Mouse (Mus musculus): ENCODE results near the gene Orm1. TPM values are rescaled to one million over a fixed set of nuclear protein-coding genes. Genes with fewer than 3 reads are reported as not detected.

The Orm1 gene
- not detected in 2 replicates for polyA plus RNA-seq (2015; fragmentation: Nextera tagmentation; extraction: Ambion mirVana)

GRCm38 (mm10) chr4:63344295-63344694, at the start of gene Orm1:
TSS of gene Orm1 (plus strand) at chr4:63344560.
- Histone ChIP-seq H3K9me3 (no peaks in the 10 kb centered on the region), H3K4me3 (no peak within 1 kb of the TSS), H3K4me2 (no peak within 1 kb of the TSS), H3K36me3 (no peaks in the 10 kb centered on the region), H3K9ac (no peak within 1 kb of the TSS), H3K27ac (replicated peaks) (no peak within 1 kb of the TSS), H3K27me3 (no peaks in the 10 kb centered on the region), H3K4me1 (replicated peaks) (0 out of 2 replicates have a peak, but pooled peaks cover 4% of the 10 kb centered on the region)
- 89% methylated on average over 8 of the region's 8 CpGs for WGBS
- ATAC-seq (ENCODE audit: low FRiP score, low read depth): no peak

GRCm38 (mm10) chr4:63295641-63296040, 48.7 kb upstream of the Orm1 start:
- no peak overlapping the region for H3K4me2 ChIP-seq
- H3K27me3 ChIP-seq: no peaks in the 10 kb centered on the region
- H3K9me3 ChIP-seq: no peaks in the 10 kb centered on the region
- WGBS: 84% methylated on average over 1 of the region's 1 CpGs
- H3K36me3 ChIP-seq: no peaks in the 10 kb centered on the region
- ATAC-seq (ENCODE audit: low FRiP score, low read depth): no peak
- H3K4me3 ChIP-seq: no peak overlapping the region
- peaks cover 13% of the 10 kb centered on the region for H3K4me1 ChIP-seq (replicated peaks)
- H3K27ac ChIP-seq (replicated peaks): no peak overlapping the region
- no peak overlapping the region for H3K9ac ChIP-seq

- no peaks in the 10 kb centered on the region for H3K27me3 ChIP-seq
- H3K9ac ChIP-seq: no peak overlapping the region
- 67% methylated on average over 3 of the region's 3 CpGs for WGBS
- H3K9me3 ChIP-seq: no peaks in the 10 kb centered on the region
- H3K4me3 ChIP-seq: no peak overlapping the region
- H3K36me3 ChIP-seq: no peaks in the 10 kb centered on the region
- ATAC-seq (ENCODE audit: low FRiP score, low read depth): no peak
- H3K27ac ChIP-seq (replicated peaks): no peak overlapping the region
- no peak overlapping the region for H3K4me2 ChIP-seq
- peaks cover 6% of the 10 kb centered on the region; the same call in 1 of the 2 replicates for H3K4me1 ChIP-seq (replicated peaks)
Observed at GRCm38 (mm10) chr4:63296263-63296662, 48.1 kb upstream of the Orm1 start.

GRCm38 (mm10) chr4:63296876-63297275, 47.5 kb upstream of the Orm1 start:
- H3K4me1 ChIP-seq (replicated peaks): 0 out of 2 replicates have a peak, but pooled peaks cover under 1% of the 10 kb centered on the region
- no peak for ATAC-seq (ENCODE audit: low FRiP score, low read depth)
- H3K27ac ChIP-seq (replicated peaks): no peak overlapping the region
- H3K27me3 ChIP-seq: no peaks in the 10 kb centered on the region
- H3K9me3 ChIP-seq: no peaks in the 10 kb centered on the region
- 85% methylated on average over 8 of the region's 8 CpGs for WGBS
- no peak overlapping the region for H3K9ac ChIP-seq
- H3K4me3 ChIP-seq: no peak overlapping the region
- H3K36me3 ChIP-seq: no peaks in the 10 kb centered on the region
- H3K4me2 ChIP-seq: no peak overlapping the region

- Histone ChIP-seq H3K36me3 (no peaks in the 10 kb centered on the region), H3K4me1 (replicated peaks) (peaks cover 4% of the 10 kb centered on the region; the same call in 1 of the 2 replicates)
Observed at GRCm38 (mm10) chr4:63298191-63298590, 46.2 kb upstream of the Orm1 start.

GRCm38 (mm10) chr4:63302641-63303040, 41.7 kb upstream of the Orm1 start:
- Histone ChIP-seq H3K4me1 (replicated peaks) (peaks cover 6% of the 10 kb centered on the region; the same call in 1 of the 2 replicates), H3K4me3 (no peak overlapping the region), H3K9me3 (no peaks in the 10 kb centered on the region), H3K9ac (no peak overlapping the region), H3K4me2 (no peak overlapping the region), H3K27ac (replicated peaks) (no peak overlapping the region), H3K36me3 (no peaks in the 10 kb centered on the region), H3K27me3 (no peaks in the 10 kb centered on the region)
- 54% methylated on average over 4 of the region's 4 CpGs for WGBS
- peak; percentile 54 for ATAC-seq (ENCODE audit: low FRiP score, low read depth)

More at GRCm38 (mm10) chr4:63298191-63298590, 46.2 kb upstream of the Orm1 start:
- no peak overlapping the region for H3K27ac ChIP-seq (replicated peaks)
- H3K9ac ChIP-seq: no peak overlapping the region
- no peaks in the 10 kb centered on the region for H3K27me3 ChIP-seq
- WGBS: 92% methylated on average over 8 of the region's 8 CpGs
- H3K9me3 ChIP-seq: no peaks in the 10 kb centered on the region
- H3K4me3 ChIP-seq: no peak overlapping the region
- no peak for ATAC-seq (ENCODE audit: low FRiP score, low read depth)
- no peak overlapping the region for H3K4me2 ChIP-seq

- H3K4me3 ChIP-seq: no peak overlapping the region
- no peak overlapping the region for H3K9ac ChIP-seq
- no peak overlapping the region for H3K27ac ChIP-seq (replicated peaks)
- no peak overlapping the region for H3K4me2 ChIP-seq
- no peaks in the 10 kb centered on the region for H3K9me3 ChIP-seq
- 33% methylated on average over 21 of the region's 21 CpGs for WGBS
- peaks cover 6% of the 10 kb centered on the region; the same call in 1 of the 2 replicates for H3K4me1 ChIP-seq (replicated peaks)
- H3K27me3 ChIP-seq: no peaks in the 10 kb centered on the region
- H3K36me3 ChIP-seq: no peaks in the 10 kb centered on the region
- ATAC-seq (ENCODE audit: low FRiP score, low read depth): peak; percentile 57
Observed at GRCm38 (mm10) chr4:63307175-63308062, 36.9 kb upstream of the Orm1 start.

- Histone ChIP-seq H3K4me2 (no peak overlapping the region), H3K27me3 (no peaks in the 10 kb centered on the region), H3K4me3 (no peak overlapping the region), H3K9me3 (no peaks in the 10 kb centered on the region), H3K27ac (replicated peaks) (no peak overlapping the region), H3K4me1 (replicated peaks) (0 out of 2 replicates have a peak, but pooled peaks cover 2% of the 10 kb centered on the region), H3K9ac (no peak overlapping the region), H3K36me3 (no peaks in the 10 kb centered on the region)
- WGBS: 72% methylated on average over 3 of the region's 3 CpGs
- peak; percentile 28; the same call in 1 of the 2 replicates for ATAC-seq (ENCODE audit: low FRiP score, low read depth)
Observed at GRCm38 (mm10) chr4:63308316-63308715, 36.0 kb upstream of the Orm1 start.

GRCm38 (mm10) chr4:63310247-63310855, 34.0 kb upstream of the Orm1 start:
- Histone ChIP-seq H3K27me3 (no peaks in the 10 kb centered on the region), H3K4me2 (no peak overlapping the region), H3K4me1 (replicated peaks) (0 out of 2 replicates have a peak, but pooled peaks cover 2% of the 10 kb centered on the region), H3K9ac (no peak overlapping the region), H3K4me3 (no peak overlapping the region), H3K9me3 (no peaks in the 10 kb centered on the region), H3K27ac (replicated peaks) (no peak overlapping the region), H3K36me3 (no peaks in the 10 kb centered on the region)
- WGBS: 69% methylated on average over 10 of the region's 10 CpGs
- no peak for ATAC-seq (ENCODE audit: low FRiP score, low read depth)

GRCm38 (mm10) chr4:63311426-63311825, 32.9 kb upstream of the Orm1 start:
- H3K4me2 ChIP-seq: no peak overlapping the region
- ATAC-seq (ENCODE audit: low FRiP score, low read depth): no peak
- 92% methylated on average over 7 of the region's 7 CpGs for WGBS

GRCm38 (mm10) chr4:63314063-63314462, 30.3 kb upstream of the Orm1 start:
- Histone ChIP-seq H3K9me3 (no peaks in the 10 kb centered on the region), H3K4me2 (no peak overlapping the region), H3K27me3 (no peaks in the 10 kb centered on the region), H3K9ac (no peak overlapping the region), H3K36me3 (no peaks in the 10 kb centered on the region), H3K4me1 (replicated peaks) (no peaks in the 10 kb centered on the region), H3K27ac (replicated peaks) (no peak overlapping the region), H3K4me3 (no peak overlapping the region)
- 80% methylated on average over 5 of the region's 5 CpGs for WGBS
- ATAC-seq (ENCODE audit: low FRiP score, low read depth): no peak

More at GRCm38 (mm10) chr4:63311426-63311825, 32.9 kb upstream of the Orm1 start:
- Histone ChIP-seq H3K9ac (no peak overlapping the region), H3K4me3 (no peak overlapping the region), H3K27me3 (no peaks in the 10 kb centered on the region), H3K27ac (replicated peaks) (no peak overlapping the region), H3K36me3 (no peaks in the 10 kb centered on the region), H3K4me1 (replicated peaks) (0 out of 2 replicates have a peak, but pooled peaks cover 2% of the 10 kb centered on the region), H3K9me3 (no peaks in the 10 kb centered on the region)

Data from hindbrain, embryonic 15.5 days (tissue).